Mouse (Mus musculus) neutrophil, adult 83 days (primary cell): Measurements from ENCODE around the gene Olfr957. TPM values are rescaled to one million over a fixed set of nuclear protein-coding genes. Genes with fewer than 3 reads are reported as not detected.

Experiments
- total RNA-seq, 2 experiments: library from RNA; stranded (reverse); gene quantifications; one replicate each; pipeline ENCODE4 v1.2.4; 2023

The Olfr957 gene
- not detected for total RNA-seq

GRCm38 (mm10) chr9:39515531-39515930 is at the start of gene Olfr957:
Olfr957 (minus strand) TSS chr9:39515809.

GRCm38 (mm10) chr9:39553946-39554345 is 38.3 kb upstream of the Olfr957 start, which contains the start of gene Olfr958:
Olfr958 (minus strand) TSS chr9:39554054.

GRCm38 (mm10) chr9:39493895-39494294 is 21.7 kb downstream of the Olfr957 start, which contains the start of gene Olfr44:
Olfr44 (minus strand) TSS chr9:39493995.

GRCm38 (mm10) chr9:39471844-39472243 is 43.8 kb downstream of the Olfr957 start, which contains the start of gene Olfr955:
Olfr955 (minus strand) TSS chr9:39471944.

Other genes starting within 250 kb of the Olfr957 start
- gene Olfr945, start 239.0 kb downstream of the Olfr957 start, total RNA-seq, result not detected
- gene Olfr948, start 189.8 kb downstream of the Olfr957 start, total RNA-seq, result not detected
- not detected for gene Olfr951, start 128.4 kb downstream of the Olfr957 start, total RNA-seq
- not detected for gene Olfr952, start 88.7 kb downstream of the Olfr957 start, total RNA-seq
- not detected for gene Olfr954, start 59.1 kb downstream of the Olfr957 start, total RNA-seq
- gene Olfr955, start 43.9 kb downstream of the Olfr957 start, total RNA-seq, result not detected
- gene Olfr44, start 21.8 kb downstream of the Olfr957 start, total RNA-seq, result not detected
- not detected for gene Olfr958, start 38.2 kb upstream of the Olfr957 start, total RNA-seq
- not detected for gene Olfr959, start 59.8 kb upstream of the Olfr957 start, total RNA-seq
- gene AW551984, start 88.6 kb upstream of the Olfr957 start, total RNA-seq, result under 1 TPM in 1 of 2 experiments, not detected in 1; 0.09 TPM
- not detected for gene Olfr148, start 94.8 kb upstream of the Olfr957 start, total RNA-seq
- gene Olfr960, start 105.6 kb upstream of the Olfr957 start, total RNA-seq, result not detected
- not detected for gene Olfr961, start 129.3 kb upstream of the Olfr957 start, total RNA-seq
- gene Olfr963, start 151.4 kb upstream of the Olfr957 start, total RNA-seq, result not detected
- not detected for gene Olfr149, start 191.3 kb upstream of the Olfr957 start, total RNA-seq
- not detected for gene Olfr965, start 195.5 kb upstream of the Olfr957 start, total RNA-seq
- not detected for gene Olfr150, start 215.2 kb upstream of the Olfr957 start, total RNA-seq
- not detected for gene Olfr967, start 230.4 kb upstream of the Olfr957 start, total RNA-seq